Mouse (Mus musculus) regulatory T cell (primary cell): ENCODE measurements around the gene Nipsnap1.

Experiments
- in situ Hi-C: fragments of 300-600 bp; cut with MboI, MseI; formaldehyde crosslinking; loops from one replicate; pipeline ENCODE4 v1.15.1; 2025; ENCODE audit warnings: high pct_unique_total_duplicates

Gene Nipsnap1

DNA sequence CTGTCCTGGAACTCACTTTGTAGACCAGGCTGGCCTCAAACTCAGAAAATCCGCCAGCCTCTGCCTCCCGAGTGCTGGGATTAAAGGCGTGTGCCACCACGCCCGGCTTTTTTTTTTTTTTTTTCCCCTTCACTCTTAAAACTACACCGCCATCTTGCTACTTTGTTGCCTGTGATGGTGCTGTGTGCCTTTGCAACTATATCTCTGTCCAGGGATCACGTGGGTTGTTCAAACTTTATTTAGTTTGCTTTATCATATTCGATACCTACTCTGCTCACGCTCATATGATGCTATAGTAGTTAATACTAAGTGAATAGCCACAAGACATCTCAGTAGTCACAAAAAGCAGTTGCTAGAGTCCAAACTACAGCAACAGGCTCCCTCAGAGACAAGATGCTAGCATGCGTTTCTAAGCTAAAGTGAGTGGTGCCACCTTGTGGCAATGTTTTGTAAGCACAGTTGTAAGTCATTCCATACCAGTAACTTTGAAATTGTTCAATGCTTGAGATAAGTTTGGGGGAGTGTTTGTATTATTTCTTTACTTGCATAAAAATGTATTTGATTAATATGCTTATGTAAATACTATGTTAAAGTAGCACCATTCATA, 8.0 kb upstream of the Nipsnap1 start:
- in situ Hi-C loops: no loop called here

DNA sequence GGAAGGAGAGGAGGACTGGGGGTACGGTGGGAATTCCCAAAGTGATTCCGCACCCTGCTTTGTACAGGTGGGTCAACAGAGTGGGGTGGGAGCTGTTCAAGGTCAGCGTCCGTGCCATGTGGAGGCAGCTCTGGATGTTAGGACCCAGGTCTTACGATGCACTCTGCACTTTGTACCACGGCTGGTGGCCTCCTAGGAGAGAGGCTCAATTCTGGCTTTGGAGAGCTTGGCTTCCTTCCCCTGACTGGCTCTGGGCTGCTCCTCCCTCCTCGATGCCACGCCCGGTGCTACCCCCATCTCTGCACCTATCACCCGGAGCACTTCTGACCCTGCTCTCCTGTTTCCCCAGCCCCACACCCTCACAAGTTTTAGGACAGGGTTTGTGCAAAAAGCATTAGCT, 800 bp downstream of the Nipsnap1 start:
- in situ Hi-C loops: no loop called here

DNA sequence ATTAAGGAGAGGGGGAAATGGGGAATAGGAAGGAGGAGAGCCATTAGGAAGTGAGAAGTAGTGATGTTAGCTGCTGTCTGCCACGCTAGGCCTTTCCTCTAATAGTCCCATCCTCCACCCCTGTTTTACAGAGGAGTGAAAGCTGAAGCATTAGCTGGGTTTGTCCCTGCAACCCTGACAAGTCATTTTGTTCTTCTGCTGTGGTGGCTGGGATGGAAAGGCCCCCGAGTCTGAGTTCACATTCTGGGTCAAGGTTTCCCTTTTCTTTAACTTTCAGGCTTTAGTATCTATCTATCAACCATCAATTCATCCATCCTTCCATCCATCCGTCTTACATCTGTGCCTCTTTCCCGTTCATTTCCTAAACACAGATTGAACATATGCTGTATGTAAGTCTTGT, 7.3 kb downstream of the Nipsnap1 start:
- in situ Hi-C loops: no loop called here

DNA sequence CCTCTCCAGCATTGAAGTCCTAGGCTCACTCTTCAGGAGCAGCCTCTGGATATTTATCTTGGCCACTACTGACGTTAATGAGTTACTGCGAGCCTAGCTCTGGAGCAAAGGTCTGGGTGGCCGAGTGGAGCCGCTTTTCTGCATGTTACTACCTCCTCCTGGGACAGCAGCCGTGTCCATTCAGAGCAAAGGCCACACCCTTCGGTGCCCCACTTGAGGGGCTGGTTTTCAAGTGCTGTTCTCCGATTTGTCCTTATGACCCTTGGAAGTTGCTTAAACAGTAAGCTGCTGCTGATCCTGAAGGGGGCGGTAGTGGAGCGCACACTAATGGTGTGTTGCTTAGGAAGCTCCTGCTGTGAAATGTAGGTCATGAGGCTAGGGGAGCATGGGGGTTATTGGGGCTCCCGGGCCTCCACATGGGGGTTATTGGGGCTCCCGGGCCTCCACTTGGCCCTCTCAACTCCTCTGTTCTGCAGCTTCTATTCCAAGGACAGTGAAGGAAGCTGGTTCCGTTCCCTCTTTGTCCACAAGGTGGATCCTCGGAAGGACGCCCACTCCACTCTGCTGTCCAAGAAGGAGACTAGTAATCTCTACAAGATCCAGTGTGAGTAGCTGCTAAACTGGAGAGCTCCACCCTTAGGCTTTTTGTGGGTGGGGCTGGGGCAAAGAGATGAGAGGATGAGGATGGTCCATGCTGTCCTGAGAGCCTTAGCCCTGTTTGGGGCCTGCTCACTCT, 9.3 kb downstream of the Nipsnap1 start:
- in situ Hi-C loops: no loop called here

DNA sequence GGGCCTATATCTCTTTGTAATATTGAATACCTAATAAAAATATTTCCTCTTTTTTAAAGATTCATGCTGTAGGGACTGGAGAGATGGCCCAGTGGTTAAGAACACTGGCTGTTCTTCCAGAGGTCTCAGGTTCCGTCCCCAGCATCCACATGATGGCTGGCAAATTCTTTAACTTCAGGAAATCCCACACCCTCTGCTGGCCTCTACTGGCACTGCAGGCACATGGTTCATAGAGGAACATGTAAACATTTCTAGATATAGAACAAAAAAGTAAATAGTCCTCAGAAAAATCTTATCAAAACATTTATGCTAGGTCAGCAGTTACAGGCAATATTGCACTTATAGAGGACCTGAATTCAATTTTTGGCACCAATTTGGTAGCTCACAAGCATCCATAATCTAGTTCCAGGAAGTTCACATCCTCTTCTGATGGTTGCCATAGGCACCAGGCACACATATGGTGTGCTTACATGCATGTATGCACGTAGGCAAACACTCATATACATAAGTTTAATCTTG, 11.7 kb downstream of the Nipsnap1 start:
- in situ Hi-C loops: no loop called here

DNA sequence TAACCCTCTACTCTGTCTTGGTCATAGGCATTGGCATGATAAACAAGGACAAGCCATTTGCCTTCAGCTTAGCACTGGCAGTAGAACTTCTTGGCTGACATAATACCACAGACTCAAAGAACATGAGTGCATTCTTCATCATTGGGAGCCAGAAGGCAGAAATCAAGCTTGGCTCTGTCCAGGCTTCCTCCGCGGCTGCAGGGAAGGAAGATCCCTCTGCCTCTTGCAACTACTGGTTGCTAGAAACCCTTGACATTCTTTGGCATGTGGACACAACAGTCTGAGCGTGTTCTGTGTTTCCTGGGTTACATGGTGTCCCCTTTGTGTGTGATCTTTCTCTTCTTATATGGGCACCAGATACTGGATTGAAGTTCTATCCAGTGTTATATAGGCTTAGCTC, 13.2 kb downstream of the Nipsnap1 start:
- in situ Hi-C loops: no loop called here

DNA sequence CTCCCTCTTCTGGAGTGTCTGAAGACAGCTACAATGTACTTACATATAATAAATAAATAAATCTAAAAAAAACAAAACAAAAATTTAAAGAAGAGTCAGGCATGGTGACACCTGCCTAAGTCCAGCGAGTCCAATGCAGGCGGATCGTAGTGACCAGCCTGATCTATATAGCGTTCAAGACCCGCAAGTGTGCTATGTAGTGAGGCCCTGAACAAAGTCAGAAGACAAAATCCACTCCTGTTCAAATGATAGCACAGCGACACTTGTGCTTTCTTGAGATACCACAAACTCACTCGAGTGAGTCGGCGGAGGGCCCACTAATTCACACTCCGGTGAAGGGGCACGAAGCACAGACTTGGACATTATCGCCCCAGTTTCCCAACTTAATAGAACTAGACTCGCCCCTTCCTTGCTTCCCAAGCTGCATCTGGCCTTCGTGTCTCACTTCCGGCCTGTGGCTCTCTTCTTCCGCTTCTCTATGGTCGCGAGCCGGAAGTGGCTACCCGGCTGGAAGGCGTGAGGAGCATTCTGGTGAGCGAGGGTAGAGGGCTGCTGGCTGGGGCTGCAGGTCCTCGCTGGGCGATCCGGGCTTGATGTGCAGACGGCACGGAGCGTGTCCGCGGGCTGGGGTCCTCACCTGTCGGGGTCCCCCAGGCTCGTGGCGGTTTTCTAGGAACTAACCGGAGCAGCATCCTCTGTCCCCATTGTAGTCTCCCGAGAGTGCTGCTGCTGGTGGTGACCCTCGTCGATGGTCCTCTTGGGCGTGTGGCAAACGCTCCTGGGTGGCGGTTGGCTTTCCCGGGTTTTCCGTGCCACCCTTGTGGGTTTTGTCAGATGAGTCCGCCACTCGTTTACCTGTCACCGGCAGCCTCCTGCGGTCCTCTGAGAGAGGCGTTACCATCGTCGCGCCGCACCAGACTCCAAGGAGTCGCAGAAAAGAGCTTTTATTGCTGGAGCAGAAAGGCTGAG, 21.4 kb downstream of the Nipsnap1 start, which contains the start of gene Thoc5:
Gene Thoc5 (plus strand): TSS at position 473 of the 969 bp plus-strand sequence.
- in situ Hi-C loops: no loop called here

DNA sequence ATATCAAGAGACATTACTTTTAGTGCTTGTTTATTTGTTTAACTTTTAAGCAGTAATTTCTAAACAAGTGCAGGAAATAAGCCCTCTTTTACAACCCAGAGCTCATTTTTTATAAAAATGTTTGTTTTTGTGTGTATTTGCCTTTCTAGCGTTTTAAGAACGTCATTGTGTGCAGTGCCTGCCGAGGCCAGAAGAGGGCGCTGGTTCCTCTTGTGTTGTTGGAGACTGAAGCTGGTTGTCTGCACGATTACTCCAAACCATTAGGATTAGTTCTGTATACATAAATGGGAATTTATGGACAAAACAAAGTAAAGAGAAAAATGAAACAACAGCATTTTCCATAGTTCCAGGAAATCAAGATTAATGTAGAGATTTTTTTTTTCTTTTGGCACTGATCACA, 26.7 kb downstream of the Nipsnap1 start:
- in situ Hi-C loops: no loop called here

DNA sequence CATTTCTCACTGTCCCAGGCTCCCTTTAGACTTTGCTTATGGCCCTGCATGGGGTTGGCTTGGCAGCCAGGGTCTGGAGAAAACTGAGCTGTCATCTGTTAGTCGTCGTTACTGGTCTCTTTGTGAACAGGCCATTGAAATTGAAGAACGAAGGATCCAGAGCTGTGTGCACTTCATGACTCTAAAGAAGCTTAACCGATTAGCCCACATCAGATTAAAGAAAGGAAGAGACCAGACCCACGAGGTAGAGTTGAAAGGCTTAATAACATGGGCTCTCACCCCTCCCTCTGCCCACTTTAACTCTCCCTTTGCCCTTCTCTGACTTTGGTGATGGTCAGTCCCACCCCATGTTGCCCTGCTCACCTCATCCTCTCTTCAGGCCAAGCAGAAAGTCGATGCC, 28.2 kb downstream of the Nipsnap1 start:
- in situ Hi-C loops: no loop called here

DNA sequence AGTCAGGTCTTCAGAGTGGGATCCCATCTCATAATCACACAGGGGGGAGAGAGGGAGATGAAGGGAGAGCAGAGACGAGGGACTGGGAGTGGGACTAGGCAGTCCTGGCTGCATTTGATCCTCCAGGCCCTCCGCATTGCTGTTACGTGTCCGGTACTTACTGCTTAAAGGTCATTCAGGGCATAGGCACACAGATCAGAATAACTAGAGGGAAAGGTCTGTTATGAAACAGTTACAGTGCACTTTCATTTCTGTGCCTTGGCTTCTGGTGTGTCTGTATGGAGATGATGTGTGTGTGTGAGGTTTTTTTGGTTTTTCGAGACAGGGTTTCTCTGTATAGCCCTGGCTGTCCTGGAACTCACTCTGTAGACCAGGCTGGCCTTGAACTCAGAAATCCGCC, 32.5 kb downstream of the Nipsnap1 start:
- in situ Hi-C loops: no loop called here

DNA sequence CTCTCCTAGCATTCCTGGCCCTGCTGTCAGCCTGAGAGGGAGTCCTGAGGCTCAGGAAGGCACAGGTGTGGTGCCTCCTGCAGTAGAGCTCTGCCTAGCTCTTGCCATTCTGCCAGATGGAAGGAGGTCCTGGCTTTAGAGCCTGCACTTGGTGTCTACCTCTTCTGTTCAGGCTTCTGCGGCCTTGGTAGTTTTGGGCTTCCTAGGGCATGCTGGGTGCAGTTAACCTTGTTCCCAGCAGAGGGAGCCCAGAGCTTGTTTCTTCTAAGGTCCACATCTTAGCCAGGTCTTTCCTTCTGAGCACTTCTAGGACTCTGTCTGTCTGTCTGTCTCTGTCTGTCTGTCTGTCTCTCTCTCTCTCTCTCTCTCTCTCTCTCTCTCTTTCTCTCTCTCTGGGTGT, 42.3 kb downstream of the Nipsnap1 start:
- in situ Hi-C loops: loop anchor here (5.0 kb wide), 1 partner anchor 61 kb away; no protein-coding TSS in a partner anchor

DNA sequence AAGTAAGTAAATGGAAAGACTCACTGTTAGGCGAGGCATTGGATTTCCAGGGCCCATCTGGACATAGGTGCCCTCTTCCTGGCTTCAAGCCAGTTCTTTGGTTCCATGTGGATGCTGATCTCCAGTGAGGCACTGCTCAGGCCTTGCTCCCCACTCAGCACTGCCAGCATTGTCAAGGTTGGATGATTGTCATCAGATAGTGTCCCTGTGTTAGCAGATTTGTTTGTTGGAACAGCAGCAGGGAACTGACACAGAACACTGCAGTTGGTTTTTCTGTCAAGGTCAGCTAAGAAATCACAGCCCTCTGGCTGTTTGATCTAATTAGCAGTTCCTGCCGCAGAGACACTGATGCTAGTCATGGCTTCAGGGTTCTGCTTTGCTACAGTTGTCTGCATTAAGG, 47.5 kb downstream of the Nipsnap1 start:
- in situ Hi-C loops: no loop called here

DNA sequence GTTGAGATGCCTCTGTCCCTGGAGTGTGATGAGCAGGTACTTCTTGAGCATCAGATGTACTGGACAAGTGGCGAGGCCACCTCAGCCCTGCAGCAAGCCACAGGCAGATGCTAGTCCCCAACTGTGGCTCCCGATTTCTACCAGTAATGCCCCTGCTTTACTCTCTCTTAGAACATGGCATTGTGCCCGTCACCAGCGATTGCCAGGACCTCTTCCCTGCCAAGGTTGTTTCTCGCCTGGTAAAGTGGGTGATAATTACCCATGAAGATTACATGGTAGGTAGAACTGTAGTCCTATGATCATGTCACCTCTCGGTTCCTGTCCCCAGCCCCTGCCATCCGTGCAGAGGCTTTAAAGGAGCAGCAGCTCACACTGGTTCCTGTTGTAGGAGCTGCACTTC, 48.0 kb downstream of the Nipsnap1 start:
- in situ Hi-C loops: no loop called here

DNA sequence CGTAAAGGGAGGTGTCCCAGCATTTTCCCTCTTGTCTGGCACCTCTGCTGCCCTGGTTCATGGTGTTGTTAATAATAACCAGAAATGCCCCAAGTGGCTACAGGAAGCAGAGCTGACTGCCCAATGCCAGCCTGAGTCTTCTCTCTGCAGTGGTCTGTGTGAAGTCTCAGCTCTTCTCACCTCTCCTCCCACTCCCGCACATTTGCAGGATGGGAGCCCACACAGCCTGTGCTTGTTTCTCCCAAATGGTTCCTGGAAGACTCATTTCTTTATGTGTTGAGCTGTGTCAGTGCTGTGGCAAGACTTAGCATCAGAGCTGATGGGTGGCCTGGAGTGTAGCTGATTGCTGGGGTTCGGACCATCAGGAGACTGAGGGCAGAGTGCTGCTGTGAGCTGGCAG, 53.5 kb downstream of the Nipsnap1 start:
- in situ Hi-C loops: no loop called here

DNA sequence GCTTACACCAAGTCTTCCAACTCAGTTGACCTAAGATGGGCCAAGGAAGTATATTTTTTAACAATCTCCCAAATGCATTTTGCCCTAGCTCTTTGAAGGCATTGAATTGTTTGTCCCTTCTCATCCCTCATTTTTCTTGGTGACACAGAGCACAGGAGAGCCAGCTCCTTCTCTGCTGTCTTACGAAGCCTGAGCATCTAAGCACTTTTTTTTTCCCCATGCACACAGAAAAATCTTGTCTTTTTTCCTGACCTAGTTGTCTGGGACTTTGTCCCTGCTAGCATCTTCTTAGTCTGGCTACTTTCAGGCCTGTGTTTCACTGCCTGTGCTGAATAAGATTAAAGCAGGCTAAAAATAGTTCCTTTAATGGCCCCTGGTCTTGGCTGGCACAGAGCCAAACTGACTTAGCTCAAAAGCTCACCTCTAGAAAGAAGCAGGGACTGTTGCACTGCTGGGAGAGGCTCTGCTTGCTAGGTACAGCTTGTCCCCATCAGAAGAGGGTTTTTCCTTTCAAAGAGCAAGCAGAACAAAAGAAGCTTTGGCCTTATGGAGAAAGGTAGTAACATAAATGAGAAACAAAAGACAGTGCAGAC, 57.4 kb downstream of the Nipsnap1 start:
- in situ Hi-C loops: no loop called here

DNA sequence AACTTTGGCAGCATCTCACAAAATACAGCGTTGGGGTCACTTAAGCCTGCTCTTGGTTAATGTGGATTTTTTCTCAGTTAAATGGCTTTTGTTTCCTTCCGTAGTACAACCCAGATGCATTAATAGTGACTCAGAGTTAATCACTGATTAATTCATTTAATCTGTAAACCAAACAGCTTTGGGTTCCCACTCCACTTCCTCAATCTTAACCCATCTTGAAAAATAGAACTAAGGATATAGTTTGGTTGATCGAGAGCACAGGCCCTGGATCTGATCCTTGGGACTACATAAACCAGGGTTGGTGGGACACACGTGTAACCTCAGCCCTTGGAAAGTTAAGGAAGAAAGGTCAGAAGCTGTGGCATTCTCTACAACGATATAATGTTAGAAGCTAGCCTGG, 62.5 kb downstream of the Nipsnap1 start:
- in situ Hi-C loops: no loop called here
